Mouse (Mus musculus) heart, postnatal 0 days (tissue): Measurements from ENCODE around the gene Hoxa5.

ENCODE experiments used
- CTCF ChIP-seq: IDR thresholded peaks from 2 replicates; pipeline ENCODE4 v1.5.1; 2016; ENCODE audit warnings: antibody characterized with exemption, control low read depth, low read depth
- EP300 ChIP-seq: IDR thresholded peaks from 2 replicates; pipeline ENCODE4 v1.6.1; 2016; ENCODE audit warnings: antibody characterized with exemption, low read depth

GRCm38 (mm10) chr6:52182793-52183192 is 21.6 kb downstream of the Hoxa5 start:
- TF ChIP-seq CTCF (no peak), EP300 (no peak)
